Mouse (Mus musculus): ENCODE results near the gene Ankrd42. TPM values are rescaled to one million over a fixed set of nuclear protein-coding genes. Genes with fewer than 3 reads are reported as not detected.

The Ankrd42 gene
- polyA plus RNA-seq (2016; fragmentation: Nextera tagmentation; extraction: Ambion mirVana), result 11.9 and 15.4 TPM in 2 replicates

DNA sequence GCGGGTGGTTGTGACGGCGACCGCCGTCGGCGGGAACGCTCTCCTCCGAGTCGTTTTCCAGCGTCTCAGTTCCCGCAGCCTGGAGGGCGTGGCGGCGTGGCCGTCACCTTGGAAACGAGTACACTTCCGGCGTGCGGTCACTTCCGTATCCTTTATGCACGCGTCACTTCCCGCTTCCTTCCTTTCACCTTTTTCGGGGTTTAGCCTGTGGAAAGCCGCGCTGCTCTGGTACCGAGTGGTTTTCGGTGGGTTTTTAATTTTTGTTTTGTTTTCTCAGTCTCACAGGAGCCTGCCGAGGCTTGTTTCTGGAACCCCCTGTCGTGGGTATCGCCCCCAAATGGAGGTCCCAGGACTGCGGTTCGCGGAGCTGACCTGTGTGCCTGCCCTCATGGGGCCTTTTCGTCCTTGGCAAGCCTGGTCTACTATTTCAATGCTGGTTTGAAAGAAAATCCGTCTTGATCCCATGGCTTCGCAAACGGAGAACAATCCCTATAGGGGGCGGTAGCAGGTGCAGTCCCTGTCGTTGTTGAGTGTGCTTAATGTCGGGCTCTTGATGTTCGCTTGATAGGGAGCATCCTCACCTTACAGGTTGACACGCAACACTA is at the start of gene Ankrd42:
TSS of gene Ankrd42 (minus strand) at position 122 of the 605 bp plus-strand sequence.
- Histone ChIP-seq H3K36me3 (replicated peaks) (peaks cover 10% of the 10 kb centered on the region), H3K27me3 (no peaks in the 10 kb centered on the region), H3K9ac (peak within 1 kb of the TSS; percentile 80), H3K4me1 (peaks cover 14% of the 10 kb centered on the region), H3K27ac (peak within 1 kb of the TSS; percentile 68), H3K4me3 (replicated peaks) (peak within 1 kb of the TSS; percentile 81), H3K4me2 (peak within 1 kb of the TSS; percentile 98), H3K9me3 (no peaks in the 10 kb centered on the region)
- ATAC-seq (ENCODE audit: low FRiP score), result peak; percentile 98
- under 1% methylated on average over 44 of the region's 44 CpGs for WGBS

- Histone ChIP-seq H3K4me3 (replicated peaks) (no peak overlapping the region), H3K4me1 (no peaks in the 10 kb centered on the region), H3K4me2 (no peak overlapping the region), H3K27ac (no peak overlapping the region), H3K9me3 (no peaks in the 10 kb centered on the region), H3K36me3 (replicated peaks) (no peaks in the 10 kb centered on the region), H3K9ac (no peak overlapping the region), H3K27me3 (no peaks in the 10 kb centered on the region)
- ATAC-seq (ENCODE audit: low FRiP score), result no peak
- WGBS, result 83% methylated on average over 4 of the region's 4 CpGs
Observed at GRCm38 (mm10) chr7:92677346-92677745, 40.4 kb upstream of the Ankrd42 start.

DNA sequence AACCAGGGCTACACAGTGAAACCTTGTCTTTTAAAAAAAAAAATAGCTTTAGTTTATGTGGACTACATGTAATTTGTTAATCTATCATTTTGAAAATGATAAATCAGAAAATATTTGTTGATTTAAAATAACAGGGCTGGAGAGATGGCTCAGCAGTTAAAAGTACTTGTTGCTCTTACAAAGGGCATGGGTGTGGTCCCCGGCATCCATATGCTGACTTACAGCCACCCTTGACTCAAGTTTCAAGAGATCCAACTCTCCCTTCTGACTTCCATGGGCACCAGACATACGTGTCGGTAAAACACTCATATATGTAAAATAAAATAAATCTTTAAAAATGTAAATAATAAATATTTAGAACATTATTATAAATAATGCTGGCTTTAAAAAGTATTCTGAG is 38.2 kb upstream of the Ankrd42 start:
- ATAC-seq (ENCODE audit: low FRiP score), result no peak
- H3K4me3 ChIP-seq (replicated peaks), result no peak overlapping the region
- 91% methylated on average over 3 of the region's 3 CpGs for whole genome bisulfite sequencing
- H3K27ac ChIP-seq, result no peak overlapping the region
- no peaks in the 10 kb centered on the region for H3K36me3 ChIP-seq (replicated peaks)
- no peaks in the 10 kb centered on the region for H3K9me3 ChIP-seq
- peaks cover 4% of the 10 kb centered on the region for H3K4me1 ChIP-seq
- H3K9ac ChIP-seq, result no peak overlapping the region
- H3K27me3 ChIP-seq, result no peaks in the 10 kb centered on the region
- no peak overlapping the region for H3K4me2 ChIP-seq

- peak; percentile 98 for ATAC-seq (ENCODE audit: low FRiP score)
- peak within 1 kb of the TSS; percentile 96 for H3K9ac ChIP-seq
- peak within 1 kb of the TSS; percentile 97 for H3K27ac ChIP-seq
- peaks cover 17% of the 10 kb centered on the region for H3K4me1 ChIP-seq
- H3K4me2 ChIP-seq, result peak within 1 kb of the TSS; percentile 67
- no peaks in the 10 kb centered on the region for H3K9me3 ChIP-seq
- H3K4me3 ChIP-seq (replicated peaks), result peak within 1 kb of the TSS; percentile 98
- under 1% methylated on average over 88 of the region's 88 CpGs for WGBS
- no peaks in the 10 kb centered on the region for H3K27me3 ChIP-seq
- H3K36me3 ChIP-seq (replicated peaks), result no peaks in the 10 kb centered on the region
Observed at GRCm38 (mm10) chr7:92669507-92670471, 32.8 kb upstream of the Ankrd42 start, which contains the start of gene Pcf11. TSS of gene Pcf11 (minus strand) at chr7:92669934.

- Histone ChIP-seq H3K27me3 (no peaks in the 10 kb centered on the region), H3K9me3 (no peaks in the 10 kb centered on the region), H3K9ac (peak overlapping the region; percentile 96), H3K4me3 (replicated peaks) (peak overlapping the region; percentile 98), H3K27ac (peak overlapping the region; percentile 97), H3K36me3 (replicated peaks) (no peaks in the 10 kb centered on the region), H3K4me2 (peak overlapping the region; percentile 67), H3K4me1 (peaks cover 17% of the 10 kb centered on the region)
- ATAC-seq (ENCODE audit: low FRiP score), result peak; percentile 8
- under 1% methylated on average over 29 of the region's 29 CpGs for WGBS
Observed at GRCm38 (mm10) chr7:92668791-92669506, 32.0 kb upstream of the Ankrd42 start.

DNA sequence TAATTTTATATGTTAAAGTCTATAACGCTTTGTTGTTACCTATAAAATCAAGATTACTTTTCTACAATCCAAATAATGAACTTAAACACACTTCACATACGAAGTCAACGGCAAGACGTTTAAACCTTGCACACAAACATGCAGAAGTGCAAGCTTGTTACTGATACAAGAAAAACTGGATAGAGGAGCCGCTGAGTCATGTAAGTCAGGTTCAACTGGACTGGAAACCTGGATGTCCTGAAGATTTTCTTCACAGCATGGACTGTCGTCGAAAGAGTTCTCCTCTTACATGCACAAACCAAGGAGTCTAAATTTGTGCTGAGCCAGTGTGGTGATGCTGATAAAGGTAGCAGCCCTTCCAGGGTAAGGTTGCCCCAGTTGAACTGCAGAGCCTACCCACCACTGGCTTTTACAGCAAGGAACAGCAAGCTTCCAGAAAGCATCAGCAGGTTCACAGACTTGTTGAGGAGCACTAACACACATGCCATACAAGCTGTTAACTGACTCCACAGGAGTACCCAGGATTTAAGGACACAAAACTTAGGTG is 29.4 kb upstream of the Ankrd42 start:
- Histone ChIP-seq H3K9me3 (no peaks in the 10 kb centered on the region), H3K4me3 (replicated peaks) (no peak overlapping the region; the same call in 1 of the 2 replicates), H3K27ac (no peak overlapping the region), H3K4me1 (peaks cover 17% of the 10 kb centered on the region), H3K27me3 (no peaks in the 10 kb centered on the region), H3K4me2 (peak overlapping the region; percentile 67), H3K36me3 (replicated peaks) (peaks cover 12% of the 10 kb centered on the region), H3K9ac (no peak overlapping the region)
- no peak for ATAC-seq (ENCODE audit: low FRiP score)
- 87% methylated on average over 7 of the region's 7 CpGs for WGBS

GRCm38 (mm10) chr7:92658050-92658449 is 21.1 kb upstream of the Ankrd42 start:
- Histone ChIP-seq H3K9me3 (no peaks in the 10 kb centered on the region), H3K27me3 (no peaks in the 10 kb centered on the region), H3K4me1 (peaks cover 5% of the 10 kb centered on the region; the same call in 1 of the 2 replicates), H3K36me3 (replicated peaks) (peaks cover 73% of the 10 kb centered on the region), H3K4me3 (replicated peaks) (no peak overlapping the region), H3K4me2 (no peak overlapping the region), H3K9ac (no peak overlapping the region), H3K27ac (no peak overlapping the region)
- WGBS, result 98% methylated on average over 5 of the region's 5 CpGs
- no peak for ATAC-seq (ENCODE audit: low FRiP score)

DNA sequence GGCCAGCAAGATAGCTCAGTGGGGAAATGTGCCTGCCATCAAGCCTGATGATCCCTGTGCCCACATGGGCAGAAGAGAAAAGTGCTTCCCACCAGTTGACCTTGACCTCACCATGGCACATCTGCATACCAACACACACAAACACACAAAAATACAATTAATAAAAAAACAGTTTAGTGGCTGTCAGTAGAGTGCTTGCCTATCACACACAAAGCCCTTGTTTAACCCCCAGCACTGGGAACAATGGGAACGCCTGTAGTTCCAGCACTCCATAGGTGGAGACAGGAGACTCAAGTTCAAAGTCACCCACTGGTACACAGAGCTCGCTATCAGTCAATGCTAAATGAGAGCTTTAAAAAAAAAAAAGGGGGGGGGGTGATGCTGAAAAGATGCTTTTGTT is 19.4 kb upstream of the Ankrd42 start:
- H3K4me3 ChIP-seq (replicated peaks), result no peak overlapping the region
- H3K4me1 ChIP-seq, result peaks cover 5% of the 10 kb centered on the region; the same call in 1 of the 2 replicates
- 96% methylated on average over 2 of the region's 2 CpGs for WGBS
- no peaks in the 10 kb centered on the region for H3K9me3 ChIP-seq
- ATAC-seq (ENCODE audit: low FRiP score), result peak; percentile 57; the same call in 1 of the 2 replicates
- H3K36me3 ChIP-seq (replicated peaks), result peaks cover 67% of the 10 kb centered on the region
- H3K9ac ChIP-seq, result no peak overlapping the region
- no peaks in the 10 kb centered on the region for H3K27me3 ChIP-seq
- no peak overlapping the region for H3K4me2 ChIP-seq
- no peak overlapping the region for H3K27ac ChIP-seq

DNA sequence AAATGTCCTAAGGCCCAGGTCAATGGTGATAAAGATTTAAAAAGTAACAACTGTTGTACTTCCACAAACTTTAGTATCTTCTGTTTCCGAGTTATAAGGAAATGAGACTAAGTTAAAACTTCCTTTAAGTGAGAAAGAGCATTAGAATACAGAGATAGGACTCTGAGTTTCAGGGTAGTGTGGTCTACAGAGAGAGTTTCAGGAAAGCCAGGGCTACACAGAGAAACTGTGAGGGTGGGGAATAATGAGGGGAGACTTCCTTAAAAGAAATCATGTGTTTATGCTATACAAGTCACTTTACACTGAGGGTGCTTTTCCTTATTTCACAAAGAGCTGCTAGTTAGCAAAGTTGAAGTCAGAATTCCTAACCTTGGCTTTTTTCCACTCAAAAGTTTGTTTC is 16.4 kb upstream of the Ankrd42 start:
- ATAC-seq (ENCODE audit: low FRiP score), result no peak
- Histone ChIP-seq H3K36me3 (replicated peaks) (peaks cover 42% of the 10 kb centered on the region), H3K9me3 (no peaks in the 10 kb centered on the region), H3K9ac (no peak overlapping the region), H3K4me2 (no peak overlapping the region), H3K4me3 (replicated peaks) (no peak overlapping the region), H3K27me3 (no peaks in the 10 kb centered on the region), H3K27ac (no peak overlapping the region), H3K4me1 (peaks cover 5% of the 10 kb centered on the region; the same call in 1 of the 2 replicates)
- 92% methylated on average over 1 of the region's 1 CpGs for WGBS

GRCm38 (mm10) chr7:92647790-92648189 is 10.8 kb upstream of the Ankrd42 start:
- Histone ChIP-seq H3K27ac (no peak overlapping the region), H3K27me3 (no peaks in the 10 kb centered on the region), H3K4me3 (replicated peaks) (no peak overlapping the region), H3K9me3 (no peaks in the 10 kb centered on the region), H3K4me2 (no peak overlapping the region), H3K36me3 (replicated peaks) (peaks cover 26% of the 10 kb centered on the region), H3K9ac (no peak overlapping the region), H3K4me1 (no peaks in the 10 kb centered on the region)
- ATAC-seq (ENCODE audit: low FRiP score), result no peak
- 88% methylated on average over 7 of the region's 7 CpGs for WGBS

- Histone ChIP-seq H3K4me2 (no peak overlapping the region), H3K36me3 (replicated peaks) (peaks cover 28% of the 10 kb centered on the region), H3K9ac (no peak overlapping the region), H3K4me1 (peaks cover 5% of the 10 kb centered on the region), H3K27me3 (no peaks in the 10 kb centered on the region), H3K4me3 (replicated peaks) (no peak overlapping the region), H3K9me3 (no peaks in the 10 kb centered on the region), H3K27ac (no peak overlapping the region)
- no peak for ATAC-seq (ENCODE audit: low FRiP score)
Observed at GRCm38 (mm10) chr7:92642358-92642757, 5.4 kb upstream of the Ankrd42 start.

GRCm38 (mm10) chr7:92638050-92638449 is 1.1 kb upstream of the Ankrd42 start:
- H3K36me3 ChIP-seq (replicated peaks), result peaks cover 10% of the 10 kb centered on the region
- peaks cover 14% of the 10 kb centered on the region for H3K4me1 ChIP-seq
- ATAC-seq (ENCODE audit: low FRiP score), result no peak
- H3K9me3 ChIP-seq, result no peaks in the 10 kb centered on the region
- peak overlapping the region; percentile 98 for H3K4me2 ChIP-seq
- H3K27me3 ChIP-seq, result no peaks in the 10 kb centered on the region
- peak overlapping the region; percentile 81 for H3K4me3 ChIP-seq (replicated peaks)
- WGBS, result 93% methylated on average over 5 of the region's 5 CpGs
- no peak overlapping the region for H3K27ac ChIP-seq
- no peak overlapping the region for H3K9ac ChIP-seq
